Mouse (Mus musculus) G1E (cell line): Measurements from ENCODE around the gene Abhd16b.

Experiments
- CTCF ChIP-seq: IDR thresholded peaks from 2 replicates; pipeline ENCODE4 v1.5.1; 2012; ENCODE audit warnings: low read depth, low read length, inconsistent platforms, mixed read lengths
- GATA2 ChIP-seq: IDR thresholded peaks from 2 replicates; pipeline ENCODE4 v1.6.1; 2012; ENCODE audit warnings: low read depth, low read length, inconsistent platforms, borderline replicate concordance

DNA sequence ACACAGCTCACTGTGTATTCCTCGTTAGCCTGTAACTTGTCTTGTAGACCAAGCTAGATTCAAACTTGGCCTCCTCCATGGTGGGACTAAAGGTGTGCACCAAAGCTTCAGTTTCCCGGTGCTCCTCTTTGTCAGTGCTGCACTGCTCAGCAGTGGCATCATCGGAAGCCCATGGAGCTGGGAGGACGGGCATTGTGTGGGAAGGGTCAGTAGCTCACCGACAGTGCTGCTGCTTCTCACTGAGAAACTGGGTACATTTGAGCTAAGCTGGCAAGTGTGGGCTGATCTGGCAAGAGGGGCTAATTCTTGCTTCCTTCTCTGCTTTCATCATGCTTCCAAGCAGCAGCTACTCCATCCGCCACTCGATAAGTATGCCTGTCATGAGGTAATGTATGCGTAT lies 18.2 kb downstream of the Abhd16b start:
- no peak for TF ChIP-seq CTCF
- TF ChIP-seq GATA2: no peak
